Mouse (Mus musculus) kidney, postnatal 0 days (tissue): ENCODE data around the gene Pnma1. TPM values are rescaled to one million over a fixed set of nuclear protein-coding genes. Genes with fewer than 3 reads are reported as not detected.

ENCODE experiments used
- ATAC-seq: fragments of 200-750 bp; cut with Nextera tagmentation; replicated peaks from 2 replicates; pipeline ENCODE4 v1.8.0; 2017; ENCODE audit warnings: low read depth, moderate number of reproducible peaks, moderate TSS enrichment, moderate library complexity; ENCODE audit not compliant: low FRiP score
- DNase-seq: peaks from one replicate; pipeline ENCODE4 v3.0.0-alpha.2; 2016; ENCODE audit warnings: low spot score
- H3K27ac ChIP-seq: fragments of 300-500 bp; sonication (generic); 2 replicates; pipeline ENCODE4 v1.5.1; 2014; ENCODE audit warnings: mild to moderate bottlenecking
- H3K27me3 ChIP-seq: fragments of 300-500 bp; sonication (generic); 2 replicates; pipeline ENCODE4 v1.6.1; 2014; ENCODE audit warnings: low read length, mixed read lengths; ENCODE audit not compliant: insufficient read depth
- H3K36me3 ChIP-seq: fragments of 300-500 bp; sonication (generic); 2 replicates; pipeline ENCODE4 v1.6.1; 2014; ENCODE audit warnings: low read length, mixed read lengths; ENCODE audit not compliant: insufficient read depth
- H3K4me1 ChIP-seq: fragments of 300-500 bp; sonication (generic); replicated peaks from 2 replicates; pipeline ENCODE4 v1.6.1; 2014; ENCODE audit warnings: antibody characterized with exemption, low read length, mixed read lengths; ENCODE audit not compliant: insufficient read depth
- H3K4me2 ChIP-seq: fragments of 300-500 bp; sonication (generic); 2 replicates; pipeline ENCODE4 v1.6.1; 2014; ENCODE audit warnings: mild to moderate bottlenecking, low read length, moderate library complexity, mixed read lengths
- H3K4me3 ChIP-seq: fragments of 300-500 bp; sonication (generic); replicated peaks from 2 replicates; pipeline ENCODE4 v1.5.1; 2014; ENCODE audit warnings: low read depth, low read length
- H3K9ac ChIP-seq: fragments of 300-500 bp; sonication (generic); 2 replicates; pipeline ENCODE4 v1.6.1; 2014; ENCODE audit warnings: low read depth, low read length
- H3K9me3 ChIP-seq: fragments of 300-500 bp; sonication (generic); replicated peaks from 2 replicates; pipeline ENCODE4 v1.6.1; 2016; ENCODE audit warnings: low read length, inconsistent platforms, mixed read lengths
- CTCF ChIP-seq: IDR thresholded peaks from 2 replicates; pipeline ENCODE4 v1.5.1; 2016; ENCODE audit warnings: antibody characterized with exemption, low read depth, mild to moderate bottlenecking, moderate library complexity
- WGBS: fragments of 180-500 bp; shearing (Covaris S2); extraction: QIAGEN DNeasy Blood & Tissue Kit; methylation state at CpG from one replicate; pipeline ENCODE4 v1.1.7; 2014; 5-methylcytosine and 5-hydroxymethylcytosine counted together
- polyA plus RNA-seq: library from polyadenylated mRNA; unstranded; fragments of >200 nt; fragmentation: Nextera tagmentation; extraction: Ambion mirVana; gene quantifications from 2 replicates; pipeline ENCODE4 v1.2.1, GENCODE M21; 2015

The Pnma1 gene
- 0.33 and 0.50 TPM in 2 replicates for polyA plus RNA-seq

GRCm38 (mm10) chr12:84147954-84148621, at the start of gene Pnma1:
Pnma1 (minus strand) TSS chr12:84148489.
- TF ChIP-seq CTCF, result peak; percentile 69

GRCm38 (mm10) chr12:84195195-84195594, 46.9 kb upstream of the Pnma1 start:
- Histone ChIP-seq H3K9me3 (no peaks in the 10 kb centered on the region), H3K4me2 (no peak overlapping the region), H3K9ac (no peak overlapping the region), H3K36me3 (no peaks in the 10 kb centered on the region), H3K27ac (no peak overlapping the region), H3K4me3 (no peak overlapping the region), H3K27me3 (no peaks in the 10 kb centered on the region), H3K4me1 (peaks cover 29% of the 10 kb centered on the region)
- ATAC-seq, result no peak
- DNase-seq, result no peak
- WGBS, result 46% methylated on average over 6 of the region's 6 CpGs
- no peak for TF ChIP-seq CTCF

More at GRCm38 (mm10) chr12:84147954-84148621, at the start of gene Pnma1:
- no peaks in the 10 kb centered on the region for H3K4me1 ChIP-seq
- ATAC-seq, result peak; percentile 57
- H3K9ac ChIP-seq, result peak within 1 kb of the TSS; percentile 49
- WGBS, result 2% methylated on average over 50 of the region's 50 CpGs
- peak within 1 kb of the TSS; percentile 56 for H3K4me3 ChIP-seq
- DNase-seq, result peak; percentile 85
- H3K4me2 ChIP-seq, result peak within 1 kb of the TSS; percentile 94
- H3K36me3 ChIP-seq, result 0 out of 2 replicates have a peak, but pooled peaks cover 12% of the 10 kb centered on the region
- H3K27ac ChIP-seq, result no peak within 1 kb of the TSS
- H3K9me3 ChIP-seq, result no peaks in the 10 kb centered on the region
- H3K27me3 ChIP-seq, result no peaks in the 10 kb centered on the region

GRCm38 (mm10) chr12:84194400-84195109, 46.3 kb upstream of the Pnma1 start:
- DNase-seq (no peak), ATAC-seq (no peak)
- Histone ChIP-seq H3K36me3 (no peaks in the 10 kb centered on the region), H3K9ac (peak overlapping the region; percentile 96; the same call in 1 of the 2 replicates), H3K4me2 (peak overlapping the region; percentile 99), H3K4me1 (peaks cover 36% of the 10 kb centered on the region), H3K9me3 (no peaks in the 10 kb centered on the region), H3K27ac (peak overlapping the region; percentile 98), H3K27me3 (no peaks in the 10 kb centered on the region), H3K4me3 (peak overlapping the region; percentile 64)
- TF ChIP-seq CTCF, result no peak; the same call in 1 of the 2 replicates
- 5% methylated on average over 10 of the region's 13 CpGs for WGBS

- Histone ChIP-seq H3K27me3 (no peaks in the 10 kb centered on the region), H3K9ac (peak overlapping the region; percentile 96), H3K4me1 (peaks cover 43% of the 10 kb centered on the region), H3K4me2 (peak overlapping the region; percentile 99), H3K9me3 (no peaks in the 10 kb centered on the region), H3K4me3 (peak overlapping the region; percentile 64), H3K36me3 (no peaks in the 10 kb centered on the region), H3K27ac (peak overlapping the region; percentile 98)
- TF ChIP-seq CTCF, result no peak
- DNase-seq, result peak; percentile 99
- ATAC-seq, result peak; percentile 91
- WGBS, result under 1% methylated on average over 49 of the region's 49 CpGs
Observed at GRCm38 (mm10) chr12:84193642-84194399, 45.5 kb upstream of the Pnma1 start.

DNA sequence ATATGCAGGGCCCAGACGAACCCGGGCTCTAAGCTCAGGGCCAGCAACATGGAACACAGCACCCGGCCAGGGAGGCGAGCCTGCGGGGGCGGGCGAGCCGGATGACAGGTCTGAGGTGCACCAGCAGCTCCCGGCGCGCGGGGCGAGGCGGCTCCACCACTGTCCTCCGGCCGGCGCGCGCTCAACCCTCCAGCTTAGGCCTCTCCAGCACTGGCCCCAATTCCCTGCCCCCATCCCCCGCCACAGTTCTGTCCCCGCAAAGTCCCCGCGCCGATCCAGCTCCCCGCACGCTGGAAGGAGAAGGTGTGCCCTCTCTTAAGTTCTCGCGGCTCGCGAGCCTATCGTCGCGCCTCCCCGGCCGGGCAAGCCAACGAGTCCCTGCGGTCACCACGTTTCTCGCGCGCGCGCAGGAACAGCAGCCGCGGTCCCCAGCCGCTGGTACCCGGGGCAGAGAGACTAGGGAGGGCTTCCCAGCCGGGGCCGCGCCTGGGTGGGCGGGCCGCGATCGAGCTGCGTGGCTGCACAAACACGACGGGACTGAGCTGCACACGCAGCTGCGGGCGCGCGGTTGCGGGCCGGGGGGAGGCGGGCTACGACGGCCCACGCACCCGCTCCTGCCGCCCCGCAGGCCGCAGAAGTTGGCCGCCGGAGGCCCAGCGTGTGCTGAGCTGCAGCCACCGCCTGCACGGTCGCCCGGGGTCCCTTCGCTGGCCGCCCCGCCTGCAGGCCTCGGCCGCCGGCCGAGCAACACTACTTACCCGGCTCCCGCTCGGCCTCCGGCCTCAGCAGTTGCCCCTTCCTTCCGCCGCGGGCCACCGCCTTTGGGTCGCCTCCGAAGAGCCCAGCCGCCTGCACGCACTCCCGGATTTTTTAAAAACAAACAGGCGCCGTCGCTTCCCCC, 44.7 kb upstream of the Pnma1 start:
- under 1% methylated on average over 96 of the region's 102 CpGs for WGBS
- H3K27me3 ChIP-seq, result no peaks in the 10 kb centered on the region

More for the DNA sequence above, 44.7 kb upstream of the Pnma1 start:
- Histone ChIP-seq H3K4me3 (peak overlapping the region; percentile 64), H3K9ac (peak overlapping the region; percentile 96), H3K4me1 (peaks cover 50% of the 10 kb centered on the region), H3K27ac (peak overlapping the region; percentile 98), H3K9me3 (no peaks in the 10 kb centered on the region), H3K36me3 (no peaks in the 10 kb centered on the region), H3K4me2 (peak overlapping the region; percentile 99)
- no peak for TF ChIP-seq CTCF
- DNase-seq, result peak; percentile 77
- ATAC-seq, result peak; percentile 23
